Comparison of ENCODE assay signal across 9 mouse cellular contexts in genomic region chr15:63721669-63722357, GRCm38 (mm10).
A peak's percentile ranks its signal among the peaks of the same experiment; 100 is the strongest.
DNase-seq lines count a peak whose midpoint lies in the region; ATAC-seq lines count a peak whose summit lies in the region.
"Had no signal": no experiment of that assay in that cellular context is flagged by ENCODE, and none has a peak within 500 bp of the region (broad histone marks: within the 10 kb centered on the region; RNA-seq: fewer than 3 reads in every experiment).

No protein-coding gene starts in this region.

- no peaks in the 10 kb centered on the region for H3K27me3 ChIP-seq in forebrain, embryonic 10.5 days (ENCODE audit: poor library complexity, severe bottlenecking)
- no peaks in the 10 kb centered on the region for H3K27me3 ChIP-seq in forebrain, embryonic 15.5 days
- H3K27me3 ChIP-seq in splenic B cell, adult 2 months (ENCODE audit: control insufficient read depth, insufficient read depth, low read length, poor library complexity, severe bottlenecking) = no peaks in the 10 kb centered on the region
- H3K27me3 ChIP-seq: limb, embryonic 12.5 days had no signal

- no peak overlapping the region for H3K4me3 ChIP-seq in forebrain, embryonic 10.5 days
- no peak overlapping the region for H3K4me3 ChIP-seq in forebrain, embryonic 15.5 days
- H3K4me3 ChIP-seq: limb, embryonic 12.5 days had no signal

- WGBS in forebrain, embryonic 10.5 days = 63% methylated on average over 3 of the region's 3 CpGs
- 60% methylated on average over 3 of the region's 3 CpGs for WGBS in forebrain, embryonic 15.5 days

- H3K4me2 ChIP-seq in forebrain, embryonic 15.5 days (replicated peaks) = no peak overlapping the region
- H3K4me2 ChIP-seq: limb, embryonic 12.5 days had no signal

- H3K36me3 ChIP-seq in forebrain, embryonic 10.5 days (replicated peaks) = no peaks in the 10 kb centered on the region
- H3K36me3 ChIP-seq in forebrain, embryonic 15.5 days = no peaks in the 10 kb centered on the region
- H3K36me3 ChIP-seq in splenic B cell, adult 2 months (ENCODE audit: control insufficient read depth, insufficient read depth, low read length, poor library complexity, severe bottlenecking) = no peaks in the 10 kb centered on the region
- H3K36me3 ChIP-seq: limb, embryonic 12.5 days had no signal

- H3K9me3 ChIP-seq in forebrain, embryonic 10.5 days = no peaks in the 10 kb centered on the region
- no peaks in the 10 kb centered on the region for H3K9me3 ChIP-seq in forebrain, embryonic 15.5 days
- H3K9me3 ChIP-seq: limb, embryonic 12.5 days had no signal

- DNase-seq in forebrain, embryonic 10.5 days (ENCODE audit: extremely low spot score, low spot score) = peak; percentile 37
- DNase-seq in A20 (ENCODE audit: low read depth, low spot score) = peak; percentile 48
- peak; percentile 26 for DNase-seq in adrenal gland, postnatal 25 days
- peak; percentile 3 to 71 for DNase-seq in frontal cortex, adult 2 months (ENCODE audit: extremely low spot score in 1 of 2, low spot score in 1 of 2)
- peak; percentile 26 to 49 for DNase-seq in layer of hippocampus, postnatal 25 days (ENCODE audit: extremely low spot score in 1 of 2, low spot score in 1 of 2)
- peak; percentile 72 for DNase-seq in splenic B cell, adult 2 months (ENCODE audit: low read depth, low spot score)

- H3K9ac ChIP-seq in forebrain, embryonic 15.5 days (replicated peaks) = no peak overlapping the region
- H3K9ac ChIP-seq: limb, embryonic 12.5 days had no signal

- H3K27ac ChIP-seq in forebrain, embryonic 10.5 days = no peak overlapping the region
- H3K27ac ChIP-seq in forebrain, embryonic 15.5 days (replicated peaks) = no peak overlapping the region
- H3K27ac ChIP-seq: limb, embryonic 12.5 days had no signal

- no peak for ATAC-seq in forebrain, embryonic 15.5 days (replicated peaks)
- ATAC-seq in megakaryocyte, adult 5-6 weeks (ENCODE audit: poor library complexity, severe bottlenecking) = peak; percentile 80

- peaks cover 9% of the 10 kb centered on the region for H3K4me1 ChIP-seq in forebrain, embryonic 10.5 days
- H3K4me1 ChIP-seq in forebrain, embryonic 15.5 days = no peaks in the 10 kb centered on the region
